9 mouse cellular contexts compared by ENCODE assay signal in the genomic region with DNA sequence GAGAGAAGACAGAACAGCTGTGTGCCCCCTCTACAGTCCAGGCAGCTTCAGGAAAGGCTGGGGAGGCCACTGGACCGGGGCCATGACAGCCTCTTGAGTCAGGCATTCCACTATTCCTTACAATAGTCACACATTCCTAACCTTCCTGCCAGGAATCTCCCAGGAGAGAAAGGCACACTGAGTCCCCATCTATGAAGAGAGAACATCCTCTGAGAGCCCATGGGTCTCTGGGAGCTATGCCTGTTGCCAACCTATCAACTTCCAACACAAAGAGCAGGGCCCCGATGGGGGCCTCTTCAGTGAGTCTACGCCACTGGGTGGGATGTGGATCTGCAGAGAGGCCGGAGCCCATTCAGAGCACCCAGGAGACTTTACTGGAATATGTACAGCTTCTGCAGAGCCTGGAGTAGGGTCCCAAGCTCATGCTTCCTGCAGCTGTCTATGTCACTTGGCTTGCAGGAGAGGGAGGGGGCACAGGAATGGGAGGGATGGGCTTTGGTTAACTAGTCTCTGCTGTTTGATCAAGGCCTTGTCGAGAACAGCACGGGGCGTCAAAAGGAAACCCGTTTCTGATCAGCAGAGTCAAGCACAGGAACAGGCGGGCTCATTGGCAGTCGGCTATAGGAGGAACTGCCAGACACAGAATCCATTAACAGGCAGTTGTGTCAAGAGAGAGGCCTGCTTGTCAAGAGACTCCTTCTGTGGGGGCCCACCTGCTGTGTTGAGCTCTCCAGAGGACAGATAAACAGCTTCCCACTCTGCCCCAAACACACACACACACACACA.
DNase-seq lines count a peak whose midpoint lies in the region; ATAC-seq and TF ChIP-seq lines count a peak whose summit lies in the region.
"Had no signal": no experiment of that assay in that cellular context is flagged by ENCODE, and none has a peak within 500 bp of the region (broad histone marks: within the 10 kb centered on the region; RNA-seq: fewer than 3 reads in every experiment).

No protein-coding gene starts in this region.

- peak overlapping the region; percentile 68 for H3K27ac ChIP-seq in intestine, embryonic 14.5 days (ENCODE audit: low read depth)
- peak overlapping the region; percentile 65; the same call in 1 of the 2 replicates for H3K27ac ChIP-seq in stomach, postnatal 0 days (replicated peaks)
- H3K27ac ChIP-seq: macrophage had no signal

- H3K36me3 ChIP-seq in intestine, embryonic 14.5 days (ENCODE audit: control insufficient read depth, insufficient read depth, low read length): no peaks in the 10 kb centered on the region
- no peaks in the 10 kb centered on the region for H3K36me3 ChIP-seq in stomach, postnatal 0 days (ENCODE audit: control insufficient read depth, insufficient read depth, low read length)

- TF ChIP-seq CTCF in stomach, postnatal 0 days (IDR thresholded peaks at IDR 0.05; ENCODE audit: low read depth): peak; percentile 30

- H3K27me3 ChIP-seq in intestine, embryonic 14.5 days (replicated peaks; ENCODE audit: control insufficient read depth, insufficient read depth, low read length): no peaks in the 10 kb centered on the region
- H3K27me3 ChIP-seq in stomach, postnatal 0 days (ENCODE audit: control insufficient read depth, insufficient read depth, low read length): no peaks in the 10 kb centered on the region

- intact Hi-C loops in gastrocnemius, postnatal 14 days (cut with DNase I; ENCODE audit: low total_unique reads): no loop called here

- 32% methylated on average over 10 of the region's 10 CpGs for WGBS in intestine, embryonic 14.5 days
- WGBS in stomach, postnatal 0 days: 28% methylated on average over 10 of the region's 10 CpGs

- H3K9ac ChIP-seq in intestine, embryonic 14.5 days (ENCODE audit: low read length): no peak overlapping the region
- no peak overlapping the region for H3K9ac ChIP-seq in stomach, postnatal 0 days (ENCODE audit: low read length)

- no peak overlapping the region for H3K4me3 ChIP-seq in intestine, embryonic 14.5 days (ENCODE audit: low read depth, low read length)
- no peak overlapping the region for H3K4me3 ChIP-seq in stomach, postnatal 0 days (ENCODE audit: low read depth, low read length)

- DNase-seq in 3T3-L1 (ENCODE audit: low read depth, low spot score) (peak; percentile 88), R1 (ENCODE audit: low read depth, low spot score) (peak; percentile 43)
- peak; percentile 55 for DNase-seq in gastrocnemius, postnatal 14 days
- DNase-seq in intestine, embryonic 14.5 days (ENCODE audit: low spot score): no peak
- peak; percentile 64 for DNase-seq in lung, postnatal 10 days
- no peak for DNase-seq in stomach, postnatal 0 days (ENCODE audit: low spot score)
- DNase-seq in thymus, postnatal 14 days: no peak

- H3K4me2 ChIP-seq in intestine, embryonic 14.5 days (ENCODE audit: low read length): 0 out of 2 replicates have a peak overlapping the region, but pooled peaks have one; percentile 5
- H3K4me2 ChIP-seq in stomach, postnatal 0 days (replicated peaks; ENCODE audit: low read depth): no peak overlapping the region

- peaks cover 60% of the 10 kb centered on the region for H3K4me1 ChIP-seq in intestine, embryonic 14.5 days (replicated peaks; ENCODE audit: control insufficient read depth, insufficient read depth, low read length)
- peaks cover 14% of the 10 kb centered on the region for H3K4me1 ChIP-seq in stomach, postnatal 0 days (replicated peaks; ENCODE audit: control insufficient read depth, insufficient read depth)

- ATAC-seq in intestine, embryonic 14.5 days (replicated peaks; ENCODE audit: low FRiP score, low TSS enrichment, low read depth): no peak
- peak; percentile 49; the same call in 1 of the 2 replicates for ATAC-seq in stomach, postnatal 0 days (ENCODE audit: low FRiP score, low TSS enrichment)
- ATAC-seq in monocyte, adult 5-6 weeks (replicated peaks; ENCODE audit: insufficient number of reproducible peaks, low FRiP score, low TSS enrichment, poor library complexity, severe bottlenecking): no peak

- H3K9me3 ChIP-seq in intestine, embryonic 14.5 days (ENCODE audit: control insufficient read depth, low read length): no peaks in the 10 kb centered on the region
- no peaks in the 10 kb centered on the region for H3K9me3 ChIP-seq in stomach, postnatal 0 days (ENCODE audit: control insufficient read depth, low read length)

- no peak for TF ChIP-seq EP300 in stomach, postnatal 0 days (optimal IDR thresholded peaks at IDR 0.05)

Comparison
In these comparisons a context has a peak if more than half of its experiments do, and no peak if none do; other contexts are left out.
1. DNase-seq: peak in 3T3-L1 (single experiment), R1 (single experiment), gastrocnemius, postnatal 14 days (single experiment) and lung, postnatal 10 days (single experiment); none in intestine, embryonic 14.5 days (single experiment), stomach, postnatal 0 days (single experiment) and thymus, postnatal 14 days (single experiment).